Mouse (Mus musculus): ENCODE results near the gene Ptpru.

GRCm38 (mm10) chr4:131719151-131719550 is 118.9 kb downstream of the Ptpru start:
- TF ChIP-seq CTCF (IDR thresholded peaks at IDR 0.05; ENCODE audit: low read depth) (no peak), EP300 (IDR thresholded peaks at IDR 0.05; ENCODE audit: low read depth) (no peak)
